8 mouse cellular contexts compared by ENCODE assay signal in the genomic region with DNA sequence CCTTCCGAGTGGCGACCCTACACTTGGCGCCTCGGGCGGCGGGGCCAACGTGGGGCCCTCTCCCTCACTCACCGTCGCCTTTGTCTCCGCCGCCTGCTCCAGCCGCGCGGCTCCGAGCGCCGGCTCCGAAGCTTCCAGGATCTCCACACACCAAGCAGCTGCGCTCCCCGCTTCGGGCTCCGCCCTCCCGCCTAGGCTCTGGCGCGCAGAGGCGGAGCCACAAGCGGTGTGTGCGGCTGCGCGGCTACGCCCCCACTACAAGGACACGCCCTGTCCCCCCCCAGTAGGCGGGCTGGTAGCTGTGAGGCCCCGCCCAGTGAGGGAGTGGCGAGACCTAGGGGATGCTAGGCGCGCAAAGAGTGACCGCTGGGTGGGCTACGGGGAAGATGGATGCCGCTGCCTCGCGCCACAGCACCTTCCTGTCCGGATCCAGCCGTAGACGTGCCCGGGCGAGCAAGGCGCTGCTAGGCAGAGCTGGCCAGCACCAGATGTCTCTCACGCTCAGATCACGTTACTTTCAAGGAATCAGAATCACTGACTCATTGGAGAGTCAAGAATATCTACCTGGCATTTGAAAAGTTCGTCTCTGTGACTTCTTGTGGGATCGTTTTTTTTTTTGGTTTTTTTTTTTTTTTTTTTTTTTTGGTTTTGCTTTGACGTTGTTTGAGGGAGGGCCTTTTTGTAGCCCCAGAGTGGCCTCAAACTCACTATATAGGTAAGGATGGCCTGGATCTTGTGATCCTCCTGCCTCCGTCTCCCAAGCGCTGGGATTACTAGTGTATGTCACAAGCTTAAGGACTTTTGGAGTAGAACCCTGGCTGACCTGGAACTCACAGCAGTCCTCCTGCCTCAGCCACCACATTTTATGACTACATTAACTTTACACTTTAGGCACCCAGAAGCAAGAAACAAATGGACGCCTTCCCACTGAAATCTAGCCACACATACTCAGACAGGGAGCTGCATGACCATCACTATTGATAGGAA. TPM values are rescaled to one million over a fixed set of nuclear protein-coding genes. Genes with fewer than 3 reads are reported as not detected.
A peak's percentile ranks its signal among the peaks of the same experiment; 100 is the strongest.
DNase-seq lines count a peak whose midpoint lies in the region; ATAC-seq lines count a peak whose summit lies in the region.

Gene Cdc42se2, minus strand, starts transcription at position 188 of the 987 bp plus-strand sequence.

- peak within 1 kb of the TSS; percentile 84 for H3K4me3 ChIP-seq in hindbrain, embryonic 14.5 days (replicated peaks; ENCODE audit: low read length)

- peak within 1 kb of the TSS; percentile 96 for H3K27ac ChIP-seq in hindbrain, embryonic 14.5 days

- peaks cover 3% of the 10 kb centered on the region; the same call in 1 of the 2 replicates for H3K36me3 ChIP-seq in hindbrain, embryonic 14.5 days (replicated peaks; ENCODE audit: control insufficient read depth, insufficient read depth)

- H3K27me3 ChIP-seq in hindbrain, embryonic 14.5 days (ENCODE audit: control insufficient read depth, insufficient read depth, low read length), result no peaks in the 10 kb centered on the region

- H3K9ac ChIP-seq in hindbrain, embryonic 14.5 days, result peak within 1 kb of the TSS; percentile 94

- H3K4me2 ChIP-seq in hindbrain, embryonic 14.5 days (replicated peaks), result peak within 1 kb of the TSS; percentile 65

- no peaks in the 10 kb centered on the region for H3K9me3 ChIP-seq in hindbrain, embryonic 14.5 days (ENCODE audit: control insufficient read depth, low read length)

- DNase-seq in R1 (ENCODE audit: low read depth, low spot score), result peak; percentile 94
- peak; percentile 95 to 98 for DNase-seq in cerebellum, postnatal 25 days
- peak; percentile 84 to 93 for DNase-seq in frontal cortex, postnatal 25 days (ENCODE audit: low spot score in 2 of 2)
- DNase-seq in hindbrain, embryonic 14.5 days (ENCODE audit: low spot score), result peak; percentile 98
- DNase-seq in layer of hippocampus, postnatal 36 days, result peak; percentile 97
- peak; percentile 96 for DNase-seq in lung, postnatal 36 days
- peak; percentile 98 for DNase-seq in retina, postnatal 1 day
- peak; percentile 92 to 98 for DNase-seq in urinary bladder, adult 18-20 months (ENCODE audit: low spot score in 2 of 2)

- ATAC-seq in hindbrain, embryonic 14.5 days (ENCODE audit: low FRiP score), result peak; percentile 99

- peaks cover 31% of the 10 kb centered on the region for H3K4me1 ChIP-seq in hindbrain, embryonic 14.5 days (replicated peaks; ENCODE audit: control insufficient read depth, insufficient read depth, low read length)

- WGBS in hindbrain, embryonic 14.5 days, result 4% methylated on average over 53 of the region's 56 CpGs

RNA-seq across cellular contexts. Expression of gene Cdc42se2, which starts in this region (rescaled TPM):
- polyA plus RNA-seq in hindbrain, embryonic 14.5 days (2014; fragmentation: Nextera tagmentation; extraction: Ambion mirVana), result 147 and 171 TPM in 2 replicates
- total RNA-seq in layer of hippocampus, postnatal 36 days (2021), result 100 to 1,000 TPM; 141 to 144 TPM

Comparison
In these comparisons a context has a peak if more than half of its experiments do, and no peak if none do; other contexts are left out.
1. Peak in every context shown above with its lines: DNase-seq, ATAC-seq, H3K4me3 ChIP-seq and H3K27ac ChIP-seq.